Mouse (Mus musculus) CH12.LX (cell line): ENCODE measurements around the gene Acot4.

Experiments
- CTCF ChIP-seq, 2 experiments: IDR thresholded peaks in 1 of 2; conservative IDR thresholded peaks in 1 of 2; 2 replicates each; pipeline ENCODE4 v1.5.1; 2011 to 2012; ENCODE audit warnings: low read depth in 2 of 2, low read length in 2 of 2, improper control_type of control experiment in 1 of 2, inconsistent platforms in 1 of 2, mild to moderate bottlenecking in 1 of 2, moderate library complexity in 1 of 2
- JUND ChIP-seq: conservative IDR thresholded peaks from 2 replicates; pipeline ENCODE4 v1.6.1; 2011; ENCODE audit warnings: low read depth, low read length, improper control_type of control experiment
- MAX ChIP-seq: IDR thresholded peaks from 2 replicates; pipeline ENCODE4 v1.6.1; 2011; ENCODE audit warnings: low read length, improper control_type of control experiment
- ZC3H11A ChIP-seq: IDR thresholded peaks from 2 replicates; pipeline ENCODE4 v1.6.1; 2012; ENCODE audit warnings: low read depth, mild to moderate bottlenecking, inconsistent platforms, low read length, improper control_type of control experiment
- ZNF384 ChIP-seq: IDR thresholded peaks from 2 replicates; pipeline ENCODE4 v1.6.1; 2012; ENCODE audit warnings: low read depth, low read length, improper control_type of control experiment, inconsistent platforms

DNA sequence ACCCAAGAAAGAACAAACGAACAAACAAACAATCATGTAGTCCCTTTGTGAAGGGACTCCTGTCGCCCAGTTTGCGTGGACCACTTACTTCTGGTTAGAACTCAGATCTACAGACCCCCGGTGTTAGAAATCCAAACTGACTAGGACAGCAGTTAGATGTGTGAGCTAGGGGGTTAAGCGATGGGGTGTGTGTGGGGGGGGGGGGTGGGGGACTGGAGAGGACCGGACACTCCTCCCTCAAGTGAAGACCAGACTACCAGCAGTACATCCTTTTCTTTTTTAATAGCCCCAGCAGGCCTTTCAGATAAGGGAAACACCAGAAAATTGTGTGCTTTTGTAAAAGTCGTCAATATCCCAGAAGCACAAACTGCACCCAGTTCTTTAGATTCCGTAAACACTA lies 29.4 kb upstream of the Acot4 start:
- TF ChIP-seq ZC3H11A, result no peak
- no peak for TF ChIP-seq MAX
- no peak for TF ChIP-seq JUND
- TF ChIP-seq CTCF (conservative IDR thresholded peaks at IDR 0.05 in 1 of 2, IDR thresholded peaks at IDR 0.05 in 1 of 2; ENCODE audit: low read depth in 2 of 2, low read length in 2 of 2), result no peak
- no peak for TF ChIP-seq ZNF384
